Mouse (Mus musculus) heart, adult 9 months (tissue): ENCODE results near the gene Mettl17.

Experiments used
- DNase-seq, 2 experiments: peaks; one replicate each; pipeline ENCODE4 v3.0.0; 2022; ENCODE audit warnings: low spot score in 2 of 2

Gene Mettl17

GRCm38 (mm10) chr14:51929309-51929943 is 44.8 kb downstream of the Mettl17 start:
- peak; percentile 88 to 90 for DNase-seq

DNA sequence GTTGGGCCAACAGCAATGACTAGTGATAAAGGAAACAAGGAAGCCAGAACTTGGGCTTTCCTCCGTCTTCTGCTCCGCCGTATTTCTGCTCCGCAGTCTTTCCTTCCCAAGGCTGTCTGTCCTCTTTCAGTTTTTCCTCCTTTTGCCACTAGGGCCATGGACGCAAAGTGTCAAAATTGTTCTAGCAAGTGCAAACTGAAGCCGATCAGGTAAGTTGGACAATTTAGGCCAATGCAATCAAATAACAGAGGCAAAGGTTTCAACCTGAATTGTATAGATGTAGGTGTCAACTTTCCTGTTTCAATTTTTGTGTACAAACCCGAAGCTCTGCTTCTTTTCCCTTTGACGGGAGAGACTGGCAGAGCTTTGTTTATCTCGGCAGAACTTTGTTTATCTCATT is 45.3 kb downstream of the Mettl17 start:
- no peak for DNase-seq

DNA sequence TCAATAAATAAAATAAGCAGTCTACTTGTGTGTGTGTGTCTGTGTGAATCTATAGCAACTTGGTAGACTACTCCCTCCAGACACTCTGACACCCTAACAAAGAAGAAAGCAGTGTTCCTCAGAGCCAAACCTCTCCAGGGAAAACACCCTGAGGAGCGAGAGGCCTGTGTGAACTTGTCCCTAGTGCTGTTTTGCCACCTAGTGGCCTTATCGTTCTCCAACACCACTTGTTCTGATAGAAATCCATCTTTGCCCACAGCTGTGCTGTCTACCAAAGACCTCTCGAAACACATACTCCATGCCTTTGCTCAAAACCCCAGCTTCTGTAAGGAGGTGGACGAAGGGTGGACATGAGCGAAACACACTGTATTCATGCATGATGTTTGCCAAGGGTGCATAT is 46.2 kb downstream of the Mettl17 start:
- peak; percentile 63 to 82 for DNase-seq

GRCm38 (mm10) chr14:51932092-51933020 is 47.7 kb downstream of the Mettl17 start:
- no peak for DNase-seq

DNA sequence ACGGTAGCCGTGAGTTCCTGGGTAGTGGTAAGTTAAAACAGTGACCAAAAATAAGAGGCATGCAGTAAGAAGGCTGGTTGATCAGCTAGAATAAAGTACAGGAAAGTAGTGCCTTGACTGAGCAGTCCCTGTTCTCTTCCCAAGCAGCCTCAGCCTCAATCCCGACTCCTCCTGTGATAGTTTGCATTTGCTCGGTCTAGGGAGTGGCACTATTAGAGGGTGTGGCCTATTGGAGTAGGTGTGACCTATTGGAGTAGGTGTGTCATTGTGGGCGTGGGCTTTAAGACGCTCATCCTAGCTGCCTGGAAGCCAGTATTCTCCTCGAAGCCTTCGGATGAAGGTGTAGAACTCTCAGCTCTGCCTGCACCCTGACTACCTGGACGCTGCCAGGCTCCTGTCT is 54.4 kb downstream of the Mettl17 start:
- DNase-seq = no peak

DNA sequence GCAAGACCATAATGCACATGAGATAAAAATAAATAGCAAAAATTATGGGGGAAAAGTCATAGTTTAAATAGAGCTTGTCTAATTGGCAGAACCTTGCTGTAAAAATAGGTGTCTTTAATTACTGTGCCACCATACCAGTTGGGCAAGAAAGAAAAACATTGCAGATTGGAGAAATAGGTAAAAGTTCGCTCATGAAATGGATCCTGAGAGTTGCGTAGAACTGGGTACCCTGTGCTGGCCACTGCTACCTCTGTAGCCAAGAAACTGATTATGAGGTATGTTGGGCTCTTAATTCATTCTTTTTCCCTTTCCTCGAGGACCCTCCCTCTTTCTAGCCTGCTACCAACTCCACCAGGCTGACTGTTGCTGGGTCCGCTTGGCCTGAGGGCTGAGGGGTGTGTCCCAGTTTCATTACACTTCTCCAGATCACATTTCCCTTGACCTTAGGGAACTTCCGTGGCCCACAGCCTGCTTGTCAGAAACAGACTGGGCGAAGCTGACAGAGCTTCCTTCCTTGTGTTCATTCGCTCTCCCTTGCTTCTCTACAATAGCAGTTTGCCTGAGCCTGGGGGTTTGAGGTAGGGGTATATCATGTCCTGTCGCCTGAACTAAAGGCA is 56.4 kb downstream of the Mettl17 start:
- peak; percentile 33 to 37 for DNase-seq

DNA sequence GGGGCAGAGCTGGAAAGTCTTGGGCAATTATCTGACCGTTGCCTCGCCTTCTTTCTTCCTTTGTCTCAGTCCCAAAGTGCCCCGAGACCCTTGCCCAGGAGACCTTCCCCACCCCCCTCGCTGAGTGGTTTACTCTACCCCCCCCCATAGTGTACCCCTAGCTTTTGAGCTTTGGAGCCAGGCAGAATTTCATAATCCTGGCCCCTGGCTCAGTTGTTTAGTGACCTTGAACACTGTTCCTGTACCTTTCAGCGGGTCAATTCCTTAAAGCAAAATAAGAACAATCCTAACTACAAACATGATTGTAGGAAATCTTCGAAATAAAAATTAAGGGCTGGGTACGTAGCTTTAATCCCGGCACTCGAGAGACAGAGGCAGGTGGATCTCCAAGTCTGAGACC is 56.9 kb downstream of the Mettl17 start:
- DNase-seq = no peak

- no peak for DNase-seq
These were observed 57.6 kb downstream of the Mettl17 start for GRCm38 (mm10) chr14:51942236-51942635.
